Mouse (Mus musculus): ENCODE data around the gene S1pr1. TPM values are rescaled to one million over a fixed set of nuclear protein-coding genes. Genes with fewer than 3 reads are reported as not detected.

S1pr1 gene
- polyA plus RNA-seq (2012; rRNA removed): 119 and 126 TPM in 2 replicates

DNA sequence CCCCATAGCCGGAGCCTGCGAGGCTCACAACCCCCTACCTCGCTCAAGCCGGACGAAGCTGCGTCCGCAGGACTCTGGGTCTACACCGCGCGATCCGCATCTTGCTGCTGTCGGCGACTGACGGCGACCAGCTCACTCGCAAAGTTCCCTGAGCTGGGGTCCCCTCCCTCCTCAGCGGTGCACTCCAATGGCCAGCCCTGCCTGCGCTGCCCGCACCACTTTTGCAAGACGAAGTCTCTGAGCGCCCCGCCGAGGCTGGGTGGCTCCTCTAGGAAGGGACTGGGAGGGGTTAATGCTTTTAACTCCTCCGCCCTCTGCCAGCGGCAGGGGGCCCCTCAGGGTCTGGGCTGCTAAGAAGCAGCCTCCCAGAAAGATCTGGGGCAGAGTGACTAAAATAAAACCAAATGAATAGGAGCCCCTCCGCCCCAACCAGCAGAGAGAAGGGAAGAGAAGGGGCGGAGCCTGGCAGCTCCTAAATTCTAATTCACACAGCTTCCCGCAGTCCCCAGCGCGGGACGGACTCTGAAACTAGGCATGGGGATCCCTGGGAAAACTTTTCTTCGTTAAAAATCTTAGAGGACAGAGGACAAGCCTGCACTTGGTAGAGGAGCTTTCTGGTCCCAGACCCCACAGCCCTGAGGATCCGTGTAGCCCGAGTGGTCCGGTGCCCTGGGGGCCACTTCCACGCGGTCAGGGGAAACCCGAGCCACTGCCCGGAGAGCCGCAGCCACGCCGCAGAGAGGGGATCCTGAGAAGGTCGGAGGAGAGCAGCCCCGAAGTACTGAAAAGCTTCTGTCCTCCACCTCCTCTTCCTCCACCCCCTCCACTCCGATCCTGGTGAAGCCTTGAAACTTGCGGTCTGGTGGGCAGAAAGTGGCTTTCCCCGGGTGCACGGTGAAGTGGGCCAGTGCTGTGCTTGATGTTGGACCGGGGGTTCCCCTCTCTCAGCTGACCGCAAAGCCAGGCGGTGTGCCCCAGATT, at the start of gene S1pr1:
Gene S1pr1 (minus strand): TSS at position 402 of the 981 bp plus-strand sequence.
- H3K27ac ChIP-seq (ENCODE audit: insufficient read depth, low read length): no peak within 1 kb of the TSS; the same call in 1 of the 2 replicates
- TF ChIP-seq CTCF (IDR thresholded peaks at IDR 0.05; ENCODE audit: borderline replicate concordance, insufficient read depth, low read depth, low read length): no peak
- TF ChIP-seq POLR2A (IDR thresholded peaks at IDR 0.05; ENCODE audit: borderline replicate concordance, insufficient read depth, low read length): no peak
- 2% methylated on average over 51 of the region's 51 CpGs for WGBS
- H3K4me3 ChIP-seq (replicated peaks; ENCODE audit: insufficient read depth, low read depth, low read length): peak within 1 kb of the TSS; percentile 45
- peaks cover 2% of the 10 kb centered on the region; the same call in 1 of the 2 replicates for H3K27me3 ChIP-seq (ENCODE audit: control insufficient read depth, insufficient read depth, low read length)
- no peaks in the 10 kb centered on the region for H3K4me1 ChIP-seq (ENCODE audit: control insufficient read depth, insufficient read depth, low read length)
- DNase-seq: peak; percentile 44 to 51

DNA sequence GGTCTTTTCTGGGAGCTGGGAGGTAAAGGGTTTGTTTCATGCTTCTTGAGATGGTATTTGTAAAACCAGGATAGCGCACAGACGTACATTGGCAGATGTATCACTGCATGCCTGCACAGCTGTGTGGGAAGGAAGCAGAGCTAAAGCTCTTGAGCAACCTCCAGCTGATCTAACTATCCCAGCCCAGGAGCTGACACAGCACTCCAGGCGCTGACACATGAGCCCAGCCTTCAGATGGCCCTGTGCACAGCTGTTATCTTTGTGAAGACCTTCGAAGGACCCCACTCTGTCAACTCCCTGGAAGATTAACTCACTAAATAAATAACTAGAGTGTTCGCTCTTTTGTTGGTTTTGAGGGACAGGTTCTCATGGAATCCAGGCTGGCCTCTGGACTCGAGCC, 48.4 kb upstream of the S1pr1 start:
- Histone ChIP-seq H3K4me1 (ENCODE audit: control insufficient read depth, insufficient read depth, low read length) (no peaks in the 10 kb centered on the region), H3K4me3 (replicated peaks; ENCODE audit: insufficient read depth, low read depth, low read length) (no peak overlapping the region), H3K27ac (ENCODE audit: insufficient read depth, low read length) (no peak overlapping the region), H3K27me3 (ENCODE audit: control insufficient read depth, insufficient read depth, low read length) (no peaks in the 10 kb centered on the region)
- TF ChIP-seq POLR2A (IDR thresholded peaks at IDR 0.05; ENCODE audit: borderline replicate concordance, insufficient read depth, low read length): no peak
- no peak for TF ChIP-seq CTCF (IDR thresholded peaks at IDR 0.05; ENCODE audit: borderline replicate concordance, insufficient read depth, low read depth, low read length)
- DNase-seq: no peak
- 72% methylated on average over 6 of the region's 6 CpGs for WGBS

DNA sequence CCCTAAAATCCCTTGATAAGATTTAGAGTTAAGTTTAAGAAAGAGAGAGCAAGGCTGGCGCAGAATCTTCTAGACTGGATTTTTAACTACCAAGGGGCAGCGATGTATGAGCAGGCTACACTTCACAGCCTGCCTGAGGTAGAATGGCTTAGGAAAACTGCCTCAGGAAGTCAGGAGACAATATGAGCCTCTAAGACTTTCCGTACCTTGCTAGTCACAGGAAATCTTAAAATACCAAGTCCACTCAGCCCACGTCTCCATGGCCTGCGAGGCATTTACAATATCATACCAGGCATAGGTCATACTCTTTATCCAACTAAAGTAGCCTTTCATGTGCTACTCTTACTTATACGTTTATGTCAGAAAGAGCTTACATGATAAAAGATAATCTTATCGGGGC, 48.0 kb upstream of the S1pr1 start:
- TF ChIP-seq POLR2A (IDR thresholded peaks at IDR 0.05; ENCODE audit: borderline replicate concordance, insufficient read depth, low read length) (no peak), CTCF (IDR thresholded peaks at IDR 0.05; ENCODE audit: borderline replicate concordance, insufficient read depth, low read depth, low read length) (no peak)
- no peak for DNase-seq
- WGBS: 91% methylated on average over 7 of the region's 7 CpGs
- no peaks in the 10 kb centered on the region for H3K27me3 ChIP-seq (ENCODE audit: control insufficient read depth, insufficient read depth, low read length)
- no peak overlapping the region for H3K4me3 ChIP-seq (replicated peaks; ENCODE audit: insufficient read depth, low read depth, low read length)
- no peak overlapping the region for H3K27ac ChIP-seq (ENCODE audit: insufficient read depth, low read length)
- no peaks in the 10 kb centered on the region for H3K4me1 ChIP-seq (ENCODE audit: control insufficient read depth, insufficient read depth, low read length)

DNA sequence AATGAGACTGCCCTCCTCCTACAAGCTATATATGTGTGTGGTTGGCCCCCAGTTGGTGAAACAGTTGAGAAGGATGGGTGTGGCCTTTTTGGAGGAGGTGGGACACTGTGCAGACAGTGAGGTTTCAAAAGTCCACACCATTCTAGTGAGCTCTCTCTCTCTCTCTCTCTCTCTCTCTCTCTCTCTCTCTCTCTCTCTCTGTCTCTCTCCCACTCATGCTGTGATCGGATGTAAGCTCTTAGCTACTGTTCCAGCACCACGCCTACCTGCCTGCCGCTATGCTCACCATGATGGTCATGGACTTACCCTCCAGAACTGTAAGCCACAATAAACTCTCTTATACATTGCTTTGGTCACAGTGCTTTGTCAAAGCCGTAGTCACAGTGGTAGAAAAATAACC, 44.8 kb upstream of the S1pr1 start:
- no peak overlapping the region for H3K27ac ChIP-seq (ENCODE audit: insufficient read depth, low read length)
- H3K4me1 ChIP-seq (ENCODE audit: control insufficient read depth, insufficient read depth, low read length): no peaks in the 10 kb centered on the region
- H3K27me3 ChIP-seq (ENCODE audit: control insufficient read depth, insufficient read depth, low read length): no peaks in the 10 kb centered on the region
- TF ChIP-seq POLR2A (IDR thresholded peaks at IDR 0.05; ENCODE audit: borderline replicate concordance, insufficient read depth, low read length) (no peak), CTCF (IDR thresholded peaks at IDR 0.05; ENCODE audit: borderline replicate concordance, insufficient read depth, low read depth, low read length) (no peak)
- 85% methylated on average over 4 of the region's 4 CpGs for WGBS
- no peak for DNase-seq
- no peak overlapping the region for H3K4me3 ChIP-seq (replicated peaks; ENCODE audit: insufficient read depth, low read depth, low read length)

- Histone ChIP-seq H3K27me3 (ENCODE audit: control insufficient read depth, insufficient read depth, low read length) (no peaks in the 10 kb centered on the region), H3K4me1 (ENCODE audit: control insufficient read depth, insufficient read depth, low read length) (no peaks in the 10 kb centered on the region), H3K4me3 (replicated peaks; ENCODE audit: insufficient read depth, low read depth, low read length) (no peak overlapping the region), H3K27ac (ENCODE audit: insufficient read depth, low read length) (no peak overlapping the region)
- no peak for DNase-seq
- 28% methylated on average over 9 of the region's 9 CpGs for WGBS
- no peak for TF ChIP-seq POLR2A (IDR thresholded peaks at IDR 0.05; ENCODE audit: borderline replicate concordance, insufficient read depth, low read length)
- TF ChIP-seq CTCF (IDR thresholded peaks at IDR 0.05; ENCODE audit: borderline replicate concordance, insufficient read depth, low read depth, low read length): no peak
Observed at GRCm38 (mm10) chr3:115758455-115758912, 43.6 kb upstream of the S1pr1 start.

DNA sequence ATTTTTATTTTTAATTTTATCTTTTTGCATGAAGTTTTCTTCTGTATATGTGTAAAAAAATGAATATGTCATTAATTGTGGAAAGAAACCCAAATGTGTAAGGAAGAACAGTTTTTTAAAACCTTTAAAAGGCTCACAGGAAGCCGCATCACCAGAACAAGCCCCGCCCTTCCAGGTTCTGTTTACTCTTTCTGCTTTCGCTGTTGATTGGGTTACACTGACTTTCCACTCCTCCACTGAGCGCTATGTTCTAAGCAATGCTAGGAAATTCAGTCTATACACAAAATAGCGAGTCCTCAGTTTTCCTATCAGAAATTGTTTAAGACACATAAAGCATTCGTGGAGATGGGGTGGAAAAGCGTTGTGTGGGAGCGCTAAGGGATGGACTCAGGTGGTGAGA, 39.6 kb upstream of the S1pr1 start:
- 64% methylated on average over 8 of the region's 8 CpGs for WGBS
- Histone ChIP-seq H3K27ac (ENCODE audit: insufficient read depth, low read length) (no peak overlapping the region), H3K27me3 (ENCODE audit: control insufficient read depth, insufficient read depth, low read length) (no peaks in the 10 kb centered on the region), H3K4me1 (ENCODE audit: control insufficient read depth, insufficient read depth, low read length) (no peaks in the 10 kb centered on the region), H3K4me3 (replicated peaks; ENCODE audit: insufficient read depth, low read depth, low read length) (no peak overlapping the region)
- TF ChIP-seq POLR2A (IDR thresholded peaks at IDR 0.05; ENCODE audit: borderline replicate concordance, insufficient read depth, low read length) (no peak), CTCF (IDR thresholded peaks at IDR 0.05; ENCODE audit: borderline replicate concordance, insufficient read depth, low read depth, low read length) (no peak)
- DNase-seq: no peak

- Histone ChIP-seq H3K4me1 (ENCODE audit: control insufficient read depth, insufficient read depth, low read length) (no peaks in the 10 kb centered on the region), H3K27ac (ENCODE audit: insufficient read depth, low read length) (no peak overlapping the region), H3K4me3 (replicated peaks; ENCODE audit: insufficient read depth, low read depth, low read length) (no peak overlapping the region), H3K27me3 (ENCODE audit: control insufficient read depth, insufficient read depth, low read length) (no peaks in the 10 kb centered on the region)
- no peak for DNase-seq
- TF ChIP-seq POLR2A (IDR thresholded peaks at IDR 0.05; ENCODE audit: borderline replicate concordance, insufficient read depth, low read length) (no peak), CTCF (IDR thresholded peaks at IDR 0.05; ENCODE audit: borderline replicate concordance, insufficient read depth, low read depth, low read length) (no peak)
- 93% methylated on average over 3 of the region's 3 CpGs for WGBS
Observed at GRCm38 (mm10) chr3:115750369-115750768, 35.5 kb upstream of the S1pr1 start.
